Mouse (Mus musculus) left cerebral cortex, postnatal 36 days (tissue): ENCODE results near the gene Traf3ip3. TPM values are rescaled to one million over a fixed set of nuclear protein-coding genes. Genes with fewer than 3 reads are reported as not detected.
A peak's percentile ranks its signal among the peaks of the same experiment; 100 is the strongest.

Source experiments
- DNase-seq, 2 experiments: peaks; one replicate each; pipeline ENCODE4 v3.0.0; 2021 to 2022; ENCODE audit warnings: low spot score in 2 of 2, mixed read lengths in 1 of 2
- intact Hi-C: fragments of 180-260 bp; cut with DNase I; formaldehyde crosslinking; loops from one replicate; pipeline ENCODE4 v1.15.1; 2025
- total RNA-seq, 2 experiments: library from RNA; stranded (reverse); gene quantifications; 2 replicates each; pipeline ENCODE4 v1.2.3; 2021

The Traf3ip3 gene
- total RNA-seq, 2 experiments from 2014 or later, result 1.6 to 2.0 TPM

DNA sequence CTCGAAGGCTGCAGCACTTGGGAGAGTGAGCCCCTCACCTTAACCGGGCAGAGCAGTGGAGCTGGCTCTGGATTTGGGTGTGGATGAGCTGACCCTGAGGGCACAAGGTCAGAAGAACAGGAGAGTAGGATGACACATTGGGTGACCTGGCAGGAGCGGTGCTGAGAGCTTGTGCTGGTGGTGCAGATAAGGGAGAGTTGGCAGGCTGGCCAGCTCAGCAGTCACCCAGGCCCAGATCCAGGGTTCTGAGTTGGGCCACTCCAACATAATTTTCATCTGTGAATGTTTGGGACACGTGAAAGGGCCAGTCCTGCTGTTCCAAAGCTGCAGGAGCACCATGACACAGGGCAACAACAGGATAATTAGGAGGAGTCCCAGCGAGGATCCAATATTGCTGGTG lies 9.9 kb upstream of the Traf3ip3 start:
- intact Hi-C loops, result no loop called here
- no peak for DNase-seq

DNA sequence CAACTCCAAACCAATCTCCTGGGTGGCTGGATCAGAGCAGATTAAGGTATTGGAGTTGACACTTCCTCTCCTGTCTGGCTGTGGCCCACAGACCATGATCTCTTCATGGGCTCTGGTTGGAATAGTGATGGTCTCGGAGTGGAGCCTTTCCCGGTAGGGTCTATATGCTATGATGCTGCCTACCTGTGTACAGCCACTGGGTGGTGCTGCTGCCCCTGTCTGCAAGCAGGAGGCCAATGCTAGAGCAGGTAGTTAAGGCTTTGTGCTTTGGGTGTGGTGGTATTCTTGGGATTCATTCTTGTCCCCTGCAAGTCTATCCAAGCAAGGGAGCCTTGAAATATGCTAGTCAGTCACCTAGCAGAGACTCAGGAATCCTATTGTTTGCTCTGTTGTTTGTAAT lies 6.7 kb upstream of the Traf3ip3 start:
- intact Hi-C loops, result loop anchor here (5.0 kb wide), 2 partner anchors 114 to 174 kb away; no protein-coding TSS in a partner anchor
- DNase-seq, result peak; percentile 43 to 46

GRCm38 (mm10) chr1:193207503-193207902 lies 6.0 kb upstream of the Traf3ip3 start, which contains the start of gene Lamb3:
TSS of gene Lamb3 (plus strand) at chr1:193207699.
- intact Hi-C loops, result loop anchor here (5.0 kb wide), 2 partner anchors 115 to 175 kb away; no protein-coding TSS in a partner anchor

GRCm38 (mm10) chr1:193205431-193205830 lies 3.9 kb upstream of the Traf3ip3 start:
- no peak for DNase-seq
- intact Hi-C loops, result loop anchor here (5.0 kb wide), 2 partner anchors 117 to 177 kb away; no protein-coding TSS in a partner anchor

More at GRCm38 (mm10) chr1:193207503-193207902, 6.0 kb upstream of the Traf3ip3 start, which contains the start of gene Lamb3:
- no peak for DNase-seq

- no peak for DNase-seq
- intact Hi-C loops, result no loop called here
Observed at GRCm38 (mm10) chr1:193203821-193204220, 2.3 kb upstream of the Traf3ip3 start.

GRCm38 (mm10) chr1:193200640-193201382 lies 692 bp downstream of the Traf3ip3 start:
- DNase-seq, result no peak
- intact Hi-C loops, result no loop called here

GRCm38 (mm10) chr1:193198312-193198711 lies 3.2 kb downstream of the Traf3ip3 start:
- DNase-seq, result no peak
- intact Hi-C loops, result no loop called here

GRCm38 (mm10) chr1:193197494-193198205 lies 3.9 kb downstream of the Traf3ip3 start:
- intact Hi-C loops, result no loop called here
- DNase-seq, result no peak

DNA sequence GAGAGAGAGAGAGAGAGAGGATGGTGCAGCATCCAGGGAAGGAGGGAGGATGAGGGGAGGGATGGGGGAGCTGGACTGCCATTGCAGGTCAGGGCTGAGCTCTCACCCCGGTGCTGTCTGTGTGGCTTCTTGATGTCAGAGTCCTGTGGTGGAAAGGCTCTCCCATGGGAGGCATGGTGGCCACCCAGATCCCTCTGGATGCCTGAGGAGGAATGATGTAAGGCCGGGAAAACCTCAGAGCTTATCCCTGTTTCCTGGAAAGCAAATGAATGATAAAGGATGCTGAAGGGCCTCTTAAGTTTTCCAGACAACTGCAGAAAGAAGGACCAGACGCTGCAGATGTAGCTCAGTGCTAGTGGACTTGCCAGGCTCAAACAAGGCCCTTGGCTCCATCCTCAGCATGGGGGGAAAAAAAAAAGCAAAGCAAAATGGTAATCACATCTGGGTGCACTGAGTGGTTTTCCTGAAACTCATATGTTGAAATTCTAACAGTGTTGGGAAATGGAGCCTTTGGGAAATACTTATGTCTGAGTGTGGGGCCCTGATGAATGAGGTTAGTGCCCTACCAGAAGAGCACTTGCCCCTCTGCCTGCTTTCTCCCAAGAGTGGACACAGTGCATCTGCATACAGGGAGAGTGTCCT lies 6.2 kb downstream of the Traf3ip3 start:
- intact Hi-C loops, result no loop called here
- no peak for DNase-seq

- no peak for DNase-seq
- intact Hi-C loops, result no loop called here
Observed at GRCm38 (mm10) chr1:193194416-193195140, 6.9 kb downstream of the Traf3ip3 start.

DNA sequence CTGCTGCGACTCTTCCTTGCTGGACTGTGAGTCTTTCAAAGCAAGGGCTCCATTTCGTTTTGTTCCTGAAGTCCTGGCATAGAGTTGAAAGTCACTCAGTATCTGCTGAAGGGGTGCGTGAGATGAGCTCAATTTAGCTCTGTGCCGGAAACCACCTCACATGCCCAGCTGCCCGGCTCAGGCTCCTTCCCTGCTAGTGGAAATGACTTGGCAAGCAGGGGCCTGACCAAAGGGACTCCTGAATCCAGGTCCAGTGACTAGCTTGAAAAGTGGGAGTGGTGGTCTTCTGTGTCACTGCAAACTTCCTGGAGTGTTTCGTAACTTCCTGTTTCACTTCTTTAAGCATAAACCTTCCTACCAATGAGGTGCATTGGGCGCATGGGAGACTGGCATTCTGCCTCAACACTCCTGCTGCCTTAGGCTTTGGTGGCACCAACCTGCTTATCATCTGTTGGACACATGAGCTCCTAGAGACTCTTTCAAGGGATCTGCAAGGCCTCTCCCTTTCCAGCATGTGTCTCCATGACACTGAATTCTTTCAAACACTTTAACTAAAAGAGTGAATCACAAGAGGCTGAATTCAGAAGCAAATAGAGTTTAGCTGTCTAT lies 9.7 kb downstream of the Traf3ip3 start:
- DNase-seq, result no peak
- intact Hi-C loops, result no loop called here

GRCm38 (mm10) chr1:193189771-193190170 lies 11.7 kb downstream of the Traf3ip3 start:
- no peak for DNase-seq
- intact Hi-C loops, result no loop called here

- no peak for DNase-seq
- intact Hi-C loops, result no loop called here
Observed at GRCm38 (mm10) chr1:193189151-193189621, 12.3 kb downstream of the Traf3ip3 start.

GRCm38 (mm10) chr1:193188257-193188656 lies 13.2 kb downstream of the Traf3ip3 start:
- intact Hi-C loops, result no loop called here
- no peak for DNase-seq

DNA sequence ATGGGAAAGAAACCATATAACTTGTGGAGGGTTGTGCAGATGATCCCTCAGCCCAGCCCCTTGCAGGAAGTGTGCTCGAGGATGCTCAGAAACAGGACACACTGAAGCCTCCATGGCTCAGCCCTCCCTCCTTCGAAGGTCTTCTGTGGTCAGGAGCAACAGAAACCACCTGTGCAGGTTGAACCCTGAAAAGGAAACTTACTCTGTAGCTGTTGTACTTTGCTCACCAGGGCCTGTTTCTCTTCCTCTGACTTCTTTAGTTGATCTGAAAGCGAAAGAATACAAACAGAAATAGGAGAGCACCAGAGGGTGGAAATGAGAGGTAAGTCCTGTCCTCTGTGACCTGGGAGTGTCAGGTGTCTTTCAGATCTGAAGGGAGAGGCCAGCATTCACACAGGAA lies 20.4 kb downstream of the Traf3ip3 start:
- DNase-seq, result no peak
- intact Hi-C loops, result no loop called here

GRCm38 (mm10) chr1:193174143-193174733 lies 27.3 kb downstream of the Traf3ip3 start:
- DNase-seq, result no peak
- intact Hi-C loops, result no loop called here

- intact Hi-C loops, result loop anchor here (1.0 kb wide), 1 partner anchor 43 kb away; the partner anchor contains the start of gene Diexf
- no peak for DNase-seq
Observed at GRCm38 (mm10) chr1:193173810-193174129, 27.7 kb downstream of the Traf3ip3 start.

- intact Hi-C loops, result loop anchor here (1.0 kb wide), 1 partner anchor 43 kb away; the partner anchor contains the start of gene Diexf
Observed at GRCm38 (mm10) chr1:193172991-193173809, 28.3 kb downstream of the Traf3ip3 start.

More at GRCm38 (mm10) chr1:193172991-193173809, 28.3 kb downstream of the Traf3ip3 start:
- DNase-seq, result peak; percentile 93 to 94
